Mouse (Mus musculus): ENCODE measurements at regions not wholly inside any gene's neighbourhood (a gene's known extent, or its start where the extent isn't known, plus 50 kb on each side); places are given as distances from the start of the nearest gene placed in this dataset.

- Histone ChIP-seq H3K4me1 (ENCODE audit: control insufficient read depth in 2 of 2, insufficient read depth in 2 of 2, low read length in 2 of 2) (peaks cover 44 to 46% of the 10 kb centered on the region in 2 experiments), H3K4me2 (ENCODE audit: low read length) (peak overlapping the region; percentile 37), H3K9ac (ENCODE audit: low read length) (peak overlapping the region; percentile 52), H3K27me3 (ENCODE audit: control insufficient read depth, insufficient read depth, low read length) (no peaks in the 10 kb centered on the region), H3K27ac (replicated peaks in 1 of 2; ENCODE audit: control insufficient read depth in 1 of 2, insufficient read depth in 1 of 2, low read depth in 2 of 2, low read length in 2 of 2) (peak overlapping the region; percentile 42 to 92), H3K9me3 (ENCODE audit: control insufficient read depth, low read length) (no peaks in the 10 kb centered on the region), H3K4me3 (ENCODE audit: control insufficient read depth in 1 of 2, insufficient read depth in 1 of 2, low read depth in 1 of 2, low read length in 2 of 2) (no peak overlapping the region), H3K36me3 (ENCODE audit: control insufficient read depth, insufficient read depth, low read length) (no peaks in the 10 kb centered on the region)
- ATAC-seq (ENCODE audit: insufficient number of reproducible peaks, insufficient read depth, low FRiP score, low read depth) = 0 out of 2 replicates have a peak, but pooled peaks have one; percentile 30
- 2% methylated on average over 23 of the region's 23 CpGs for WGBS
Observed at GRCm38 (mm10) chr2:30687121-30687551, 92.3 kb downstream of the Cstad start.

GRCm38 (mm10) chr2:30686359-30686758, 91.5 kb downstream of the Cstad start:
- Histone ChIP-seq H3K4me1 (ENCODE audit: control insufficient read depth in 2 of 2, insufficient read depth in 2 of 2, low read length in 2 of 2) (peaks cover 39 to 45% of the 10 kb centered on the region in 2 experiments), H3K4me2 (ENCODE audit: low read length) (no peak overlapping the region), H3K9me3 (ENCODE audit: control insufficient read depth, low read length) (no peaks in the 10 kb centered on the region), H3K36me3 (ENCODE audit: control insufficient read depth, insufficient read depth, low read length) (no peaks in the 10 kb centered on the region), H3K4me3 (ENCODE audit: control insufficient read depth in 1 of 2, insufficient read depth in 1 of 2, low read depth in 1 of 2, low read length in 2 of 2) (no peak overlapping the region), H3K27me3 (ENCODE audit: control insufficient read depth, insufficient read depth, low read length) (no peaks in the 10 kb centered on the region), H3K27ac (replicated peaks in 1 of 2; ENCODE audit: control insufficient read depth in 1 of 2, insufficient read depth in 1 of 2, low read depth in 2 of 2, low read length in 2 of 2) (peak overlapping the region; percentile 30 to 92), H3K9ac (ENCODE audit: low read length) (peak overlapping the region; percentile 52; the same call in 1 of the 2 replicates)
- no peak for ATAC-seq (ENCODE audit: insufficient number of reproducible peaks, insufficient read depth, low FRiP score, low read depth)
- WGBS = 81% methylated on average over 6 of the region's 6 CpGs

- Histone ChIP-seq H3K9ac (ENCODE audit: low read length) (peak overlapping the region; percentile 45; the same call in 1 of the 2 replicates), H3K4me2 (ENCODE audit: low read length) (no peak overlapping the region), H3K27me3 (ENCODE audit: control insufficient read depth, insufficient read depth, low read length) (no peaks in the 10 kb centered on the region), H3K27ac (replicated peaks in 1 of 2; ENCODE audit: control insufficient read depth in 1 of 2, insufficient read depth in 1 of 2, low read depth in 2 of 2, low read length in 2 of 2) (peak overlapping the region; percentile 30 to 92), H3K36me3 (ENCODE audit: control insufficient read depth, insufficient read depth, low read length) (no peaks in the 10 kb centered on the region), H3K4me3 (ENCODE audit: control insufficient read depth in 1 of 2, insufficient read depth in 1 of 2, low read depth in 1 of 2, low read length in 2 of 2) (no peak overlapping the region), H3K9me3 (ENCODE audit: control insufficient read depth, low read length) (peaks cover 2% of the 10 kb centered on the region), H3K4me1 (ENCODE audit: control insufficient read depth in 2 of 2, insufficient read depth in 2 of 2, low read length in 2 of 2) (peaks cover 38 to 41% of the 10 kb centered on the region in 2 experiments)
- WGBS = 25% methylated on average over 10 of the region's 10 CpGs
- ATAC-seq (ENCODE audit: insufficient number of reproducible peaks, insufficient read depth, low FRiP score, low read depth) = no peak
Observed at GRCm38 (mm10) chr2:30685137-30685860, 90.5 kb downstream of the Cstad start.

GRCm38 (mm10) chr2:30684461-30684860, 89.6 kb downstream of the Cstad start:
- no peak for ATAC-seq (ENCODE audit: insufficient number of reproducible peaks, insufficient read depth, low FRiP score, low read depth)
- Histone ChIP-seq H3K4me3 (ENCODE audit: control insufficient read depth in 1 of 2, insufficient read depth in 1 of 2, low read depth in 1 of 2, low read length in 2 of 2) (no peak overlapping the region), H3K4me1 (ENCODE audit: control insufficient read depth in 2 of 2, insufficient read depth in 2 of 2, low read length in 2 of 2) (peaks cover 38% of the 10 kb centered on the region in 2 experiments), H3K9me3 (ENCODE audit: control insufficient read depth, low read length) (peaks cover 10% of the 10 kb centered on the region), H3K36me3 (ENCODE audit: control insufficient read depth, insufficient read depth, low read length) (no peaks in the 10 kb centered on the region), H3K27me3 (ENCODE audit: control insufficient read depth, insufficient read depth, low read length) (no peaks in the 10 kb centered on the region), H3K4me2 (ENCODE audit: low read length) (no peak overlapping the region), H3K27ac (replicated peaks in 1 of 2; ENCODE audit: control insufficient read depth in 1 of 2, insufficient read depth in 1 of 2, low read depth in 2 of 2, low read length in 2 of 2) (peak overlapping the region; percentile 30 to 92), H3K9ac (ENCODE audit: low read length) (peak overlapping the region; percentile 1; the same call in 1 of the 2 replicates)
- 91% methylated on average over 6 of the region's 6 CpGs for WGBS

GRCm38 (mm10) chr2:30682146-30682825, 87.4 kb downstream of the Cstad start:
- peak overlapping the region in 1 of 2 experiments; percentile 21; a peak in 2 of 4 replicates for H3K27ac ChIP-seq (replicated peaks in 1 of 2; ENCODE audit: control insufficient read depth in 1 of 2, insufficient read depth in 1 of 2, low read depth in 2 of 2, low read length in 2 of 2)
- WGBS = 51% methylated on average over 5 of the region's 5 CpGs
- H3K4me1 ChIP-seq (ENCODE audit: control insufficient read depth in 2 of 2, insufficient read depth in 2 of 2, low read length in 2 of 2) = peaks cover 43 to 46% of the 10 kb centered on the region in 2 experiments

GRCm38 (mm10) chr2:30681642-30682041, 86.8 kb downstream of the Cstad start:
- Histone ChIP-seq H3K9me3 (ENCODE audit: control insufficient read depth, low read length) (peaks cover 11% of the 10 kb centered on the region), H3K4me1 (ENCODE audit: control insufficient read depth in 2 of 2, insufficient read depth in 2 of 2, low read length in 2 of 2) (peaks cover 40 to 45% of the 10 kb centered on the region in 2 experiments), H3K4me2 (ENCODE audit: low read length) (no peak overlapping the region), H3K9ac (ENCODE audit: low read length) (no peak overlapping the region), H3K36me3 (ENCODE audit: control insufficient read depth, insufficient read depth, low read length) (no peaks in the 10 kb centered on the region), H3K4me3 (ENCODE audit: control insufficient read depth in 1 of 2, insufficient read depth in 1 of 2, low read depth in 1 of 2, low read length in 2 of 2) (no peak overlapping the region), H3K27ac (replicated peaks in 1 of 2; ENCODE audit: control insufficient read depth in 1 of 2, insufficient read depth in 1 of 2, low read depth in 2 of 2, low read length in 2 of 2) (no peak overlapping the region), H3K27me3 (ENCODE audit: control insufficient read depth, insufficient read depth, low read length) (no peaks in the 10 kb centered on the region)
- WGBS = 23% methylated on average over 2 of the region's 2 CpGs
- no peak for ATAC-seq (ENCODE audit: insufficient number of reproducible peaks, insufficient read depth, low FRiP score, low read depth)

More at GRCm38 (mm10) chr2:30682146-30682825, 87.4 kb downstream of the Cstad start:
- Histone ChIP-seq H3K9me3 (ENCODE audit: control insufficient read depth, low read length) (peaks cover 11% of the 10 kb centered on the region), H3K27me3 (ENCODE audit: control insufficient read depth, insufficient read depth, low read length) (no peaks in the 10 kb centered on the region), H3K4me3 (ENCODE audit: control insufficient read depth in 1 of 2, insufficient read depth in 1 of 2, low read depth in 1 of 2, low read length in 2 of 2) (no peak overlapping the region), H3K36me3 (ENCODE audit: control insufficient read depth, insufficient read depth, low read length) (no peaks in the 10 kb centered on the region), H3K9ac (ENCODE audit: low read length) (no peak overlapping the region), H3K4me2 (ENCODE audit: low read length) (no peak overlapping the region)
- ATAC-seq (ENCODE audit: insufficient number of reproducible peaks, insufficient read depth, low FRiP score, low read depth) = no peak

GRCm38 (mm10) chr2:30679041-30679440, 84.2 kb downstream of the Cstad start:
- Histone ChIP-seq H3K4me1 (ENCODE audit: control insufficient read depth in 2 of 2, insufficient read depth in 2 of 2, low read length in 2 of 2) (peaks cover 27 to 32% of the 10 kb centered on the region in 2 experiments), H3K27ac (replicated peaks in 1 of 2; ENCODE audit: control insufficient read depth in 1 of 2, insufficient read depth in 1 of 2, low read depth in 2 of 2, low read length in 2 of 2) (peak overlapping the region in 1 of 2 experiments; percentile 35; a peak in 1 of 4 replicates)

More at GRCm38 (mm10) chr2:30679041-30679440, 84.2 kb downstream of the Cstad start:
- no peaks in the 10 kb centered on the region for H3K27me3 ChIP-seq (ENCODE audit: control insufficient read depth, insufficient read depth, low read length)
- ATAC-seq (ENCODE audit: insufficient number of reproducible peaks, insufficient read depth, low FRiP score, low read depth) = no peak
- H3K36me3 ChIP-seq (ENCODE audit: control insufficient read depth, insufficient read depth, low read length) = no peaks in the 10 kb centered on the region
- no peak overlapping the region for H3K4me3 ChIP-seq (ENCODE audit: control insufficient read depth in 1 of 2, insufficient read depth in 1 of 2, low read depth in 1 of 2, low read length in 2 of 2)
- peaks cover 11% of the 10 kb centered on the region for H3K9me3 ChIP-seq (ENCODE audit: control insufficient read depth, low read length)
- no peak overlapping the region for H3K9ac ChIP-seq (ENCODE audit: low read length)
- no peak overlapping the region for H3K4me2 ChIP-seq (ENCODE audit: low read length)

Data from heart, embryonic 14.5 days (tissue).